In the genomic region with DNA sequence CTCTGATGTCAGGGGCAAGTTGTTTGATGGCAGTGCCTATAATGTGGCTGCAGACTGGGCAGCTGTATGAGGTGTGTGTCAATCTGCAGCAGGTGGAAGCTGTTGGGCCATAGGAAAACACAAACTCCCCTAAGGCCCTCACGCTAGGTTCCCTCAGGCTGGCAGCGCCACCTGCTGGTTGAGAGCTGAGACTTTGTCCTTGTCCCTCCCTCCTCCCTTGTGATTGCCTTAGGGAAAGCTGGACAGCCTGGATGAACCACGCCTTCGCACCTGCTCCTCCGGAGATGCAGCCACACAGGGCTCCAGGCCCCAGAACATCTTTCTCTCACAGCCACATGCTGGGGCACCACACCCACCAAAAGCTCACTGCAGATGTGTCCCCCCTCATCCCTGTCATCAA, we compare ENCODE assay signal across 9 mouse cellular contexts. TPM values are rescaled to one million over a fixed set of nuclear protein-coding genes. Genes with fewer than 3 reads are reported as not detected.
A peak's percentile ranks its signal among the peaks of the same experiment; 100 is the strongest.
DNase-seq lines count a peak whose midpoint lies in the region; ATAC-seq and TF ChIP-seq lines count a peak whose summit lies in the region.
"Had no signal": no experiment of that assay in that cellular context is flagged by ENCODE, and none has a peak within 500 bp of the region (broad histone marks: within the 10 kb centered on the region; RNA-seq: fewer than 3 reads in every experiment).

No protein-coding gene starts in this region.

- intact Hi-C loops in left cerebral cortex, postnatal 25 days (cut with DNase I), result loop anchor here (10.0 kb wide), 1 partner anchor 1244 kb away; a partner anchor contains a TSS

- peaks cover 39% of the 10 kb centered on the region for H3K4me1 ChIP-seq in heart, embryonic 10.5 days
- H3K4me1 ChIP-seq in hindbrain, embryonic 11.5 days (replicated peaks; ENCODE audit: control insufficient read depth, insufficient read depth, low read length), result peaks cover 9% of the 10 kb centered on the region
- peaks cover 15% of the 10 kb centered on the region; the same call in 1 of the 2 replicates for H3K4me1 ChIP-seq in midbrain, postnatal 0 days (ENCODE audit: insufficient read depth, low read length)
- H3K4me1 ChIP-seq in testis, adult 2 months (ENCODE audit: control insufficient read depth, insufficient read depth, low read length), result peaks cover 15% of the 10 kb centered on the region

- no peak for DNase-seq in heart, embryonic 10.5 days (ENCODE audit: low spot score)
- no peak for DNase-seq in heart, adult 9 months (ENCODE audit: low spot score in 2 of 2)
- peak; percentile 81 for DNase-seq in adrenal gland, postnatal 25 days
- peak; percentile 78 for DNase-seq in embryo, embryonic 9.5 days (ENCODE audit: extremely low spot score)
- peak; percentile 95 for DNase-seq in hindbrain, embryonic 11.5 days (ENCODE audit: low spot score)
- peak; percentile 72 to 73 for DNase-seq in left cerebral cortex, postnatal 25 days (ENCODE audit: low spot score in 2 of 2)
- peak; percentile 88 for DNase-seq in midbrain, postnatal 0 days (ENCODE audit: low spot score)

- peak overlapping the region; percentile 10; the same call in 1 of the 2 replicates for H3K27ac ChIP-seq in heart, embryonic 10.5 days
- 0 out of 2 replicates have a peak overlapping the region, but pooled peaks have one; percentile 44 for H3K27ac ChIP-seq in hindbrain, embryonic 11.5 days (ENCODE audit: low read depth, low read length)
- no peak overlapping the region; the same call in 1 of the 2 replicates for H3K27ac ChIP-seq in midbrain, postnatal 0 days (ENCODE audit: low read depth, low read length)
- no peak overlapping the region for H3K27ac ChIP-seq in testis, adult 2 months (ENCODE audit: control insufficient read depth, insufficient read depth, low read depth, low read length)

- TF ChIP-seq POLR2A in testis, adult 2 months (IDR thresholded peaks at IDR 0.05; ENCODE audit: control insufficient read depth, low read depth, low read length), result no peak

- no peak overlapping the region for H3K4me2 ChIP-seq in hindbrain, embryonic 11.5 days (replicated peaks; ENCODE audit: low read depth, low read length)
- H3K4me2 ChIP-seq in midbrain, postnatal 0 days (ENCODE audit: low read depth, low read length, poor library complexity, severe bottlenecking), result no peak overlapping the region

- H3K36me3 ChIP-seq in heart, embryonic 10.5 days, result no peaks in the 10 kb centered on the region
- H3K36me3 ChIP-seq in hindbrain, embryonic 11.5 days (ENCODE audit: control insufficient read depth, insufficient read depth, low read length), result no peaks in the 10 kb centered on the region
- no peaks in the 10 kb centered on the region for H3K36me3 ChIP-seq in midbrain, postnatal 0 days (ENCODE audit: insufficient read depth, low read length)
- no peaks in the 10 kb centered on the region for H3K36me3 ChIP-seq in testis, adult 2 months (ENCODE audit: control insufficient read depth, insufficient read depth, low read length)

- H3K4me3 ChIP-seq in heart, embryonic 10.5 days, result no peak overlapping the region
- no peak overlapping the region for H3K4me3 ChIP-seq in hindbrain, embryonic 11.5 days (ENCODE audit: low read depth, low read length)
- no peak overlapping the region for H3K4me3 ChIP-seq in midbrain, postnatal 0 days (ENCODE audit: low read depth, low read length)
- H3K4me3 ChIP-seq in testis, adult 2 months (ENCODE audit: control insufficient read depth, low read depth, low read length), result no peak overlapping the region

- H3K9ac ChIP-seq in hindbrain, embryonic 11.5 days (ENCODE audit: low read depth, low read length), result no peak overlapping the region
- H3K9ac ChIP-seq in midbrain, postnatal 0 days (replicated peaks; ENCODE audit: low read length, poor library complexity, severe bottlenecking), result peak overlapping the region; percentile 19; the same call in 1 of the 2 replicates

- H3K27me3 ChIP-seq in heart, embryonic 10.5 days (ENCODE audit: insufficient read depth, poor library complexity, severe bottlenecking), result peaks cover 67% of the 10 kb centered on the region
- peaks cover 7% of the 10 kb centered on the region for H3K27me3 ChIP-seq in hindbrain, embryonic 11.5 days (ENCODE audit: control insufficient read depth, insufficient read depth, low read length)
- no peaks in the 10 kb centered on the region for H3K27me3 ChIP-seq in midbrain, postnatal 0 days (ENCODE audit: insufficient read depth, low read length)
- no peaks in the 10 kb centered on the region for H3K27me3 ChIP-seq in testis, adult 2 months (ENCODE audit: control insufficient read depth, insufficient read depth, low read length)

- peak; percentile 91 for TF ChIP-seq CTCF in midbrain, postnatal 0 days (IDR thresholded peaks at IDR 0.05)
- TF ChIP-seq CTCF in testis, adult 2 months (IDR thresholded peaks at IDR 0.05; ENCODE audit: control insufficient read depth, insufficient read depth, insufficient replicate concordance, low read depth, low read length), result peak; percentile 84; the same call in 1 of the 2 replicates

- peak; percentile 15 for ATAC-seq in hindbrain, embryonic 11.5 days (ENCODE audit: low FRiP score)
- ATAC-seq in midbrain, postnatal 0 days (ENCODE audit: low FRiP score), result no peak

- 8% methylated on average over 5 of the region's 5 CpGs for WGBS in heart, embryonic 10.5 days
- 6% methylated on average over 5 of the region's 5 CpGs for WGBS in hindbrain, embryonic 11.5 days
- WGBS in midbrain, postnatal 0 days, result 0% methylated on average over 5 of the region's 5 CpGs

- no peaks in the 10 kb centered on the region for H3K9me3 ChIP-seq in heart, embryonic 10.5 days
- H3K9me3 ChIP-seq in hindbrain, embryonic 11.5 days (ENCODE audit: control insufficient read depth, low read length), result no peaks in the 10 kb centered on the region
- no peaks in the 10 kb centered on the region for H3K9me3 ChIP-seq in midbrain, postnatal 0 days (ENCODE audit: low read length)

RNA-seq across cellular contexts. Expression of a gene that starts 3.5 kb away (rescaled TPM):
- polyA plus RNA-seq in heart, embryonic 10.5 days (2016; fragmentation: Nextera tagmentation; extraction: Ambion mirVana), result 3.7 and 14.0 TPM in 2 replicates
- total RNA-seq in adrenal gland, postnatal 25 days (2021), result 3.0 and 4.3 TPM in 2 replicates
- 146 and 150 TPM in 2 replicates for polyA plus RNA-seq in hindbrain, embryonic 11.5 days (2014; fragmentation: Nextera tagmentation; extraction: Ambion mirVana)
- total RNA-seq in left cerebral cortex, postnatal 25 days (2021), result 100 to 1,000 TPM; 436 to 478 TPM
- 480 and 506 TPM in 2 replicates for total RNA-seq in midbrain, postnatal 0 days (2014; rRNA removed)
- 369 and 404 TPM in 2 replicates for polyA plus RNA-seq in midbrain, postnatal 0 days (2015; fragmentation: Nextera tagmentation; extraction: Ambion mirVana)
- 12.1 and 14.0 TPM in 2 replicates for polyA plus RNA-seq in testis, adult 2 months (2012; rRNA removed)

RNA-seq across cellular contexts. Expression of a gene that starts 19.0 kb away (rescaled TPM):
- polyA plus RNA-seq in heart, embryonic 10.5 days (2016; fragmentation: Nextera tagmentation; extraction: Ambion mirVana), result not detected in 2 replicates
- 0.62 TPM in 1 of 2 replicates, not detected in the other for total RNA-seq in adrenal gland, postnatal 25 days (2021)
- 0.86 and 1.6 TPM in 2 replicates for polyA plus RNA-seq in hindbrain, embryonic 11.5 days (2014; fragmentation: Nextera tagmentation; extraction: Ambion mirVana)
- total RNA-seq in left cerebral cortex, postnatal 25 days (2021), result 100 to 1,000 TPM in 1 of 2 experiments, 10 to 100 TPM in 1; 99.5 to 102 TPM
- 139 and 156 TPM in 2 replicates for total RNA-seq in midbrain, postnatal 0 days (2014; rRNA removed)
- polyA plus RNA-seq in midbrain, postnatal 0 days (2015; fragmentation: Nextera tagmentation; extraction: Ambion mirVana), result 15.4 and 17.9 TPM in 2 replicates
- 7.8 and 9.4 TPM in 2 replicates for polyA plus RNA-seq in testis, adult 2 months (2012; rRNA removed)
- polyA plus RNA-seq: liver, embryonic 16.5 days had no signal

RNA-seq across cellular contexts. Expression of a gene that starts 26.7 kb away (rescaled TPM):
- polyA plus RNA-seq in heart, embryonic 10.5 days (2016; fragmentation: Nextera tagmentation; extraction: Ambion mirVana), result 58.1 and 66.3 TPM in 2 replicates
- total RNA-seq in adrenal gland, postnatal 25 days (2021), result 5.9 and 7.5 TPM in 2 replicates
- polyA plus RNA-seq in hindbrain, embryonic 11.5 days (2014; fragmentation: Nextera tagmentation; extraction: Ambion mirVana), result 76.2 and 78.1 TPM in 2 replicates
- total RNA-seq in left cerebral cortex, postnatal 25 days (2021), result 1 to 10 TPM; 3.5 to 3.9 TPM
- 5.2 and 17.9 TPM in 2 replicates for total RNA-seq in midbrain, postnatal 0 days (2014; rRNA removed)
- polyA plus RNA-seq in midbrain, postnatal 0 days (2015; fragmentation: Nextera tagmentation; extraction: Ambion mirVana), result 10.2 TPM in 2 replicates
- 14.6 and 21.3 TPM in 2 replicates for polyA plus RNA-seq in testis, adult 2 months (2012; rRNA removed)

RNA-seq across cellular contexts. Expression of a gene that starts 27.6 kb away (rescaled TPM):
- polyA plus RNA-seq in heart, embryonic 10.5 days (2016; fragmentation: Nextera tagmentation; extraction: Ambion mirVana), result 0.28 and 0.65 TPM in 2 replicates
- not detected in 2 replicates for total RNA-seq in adrenal gland, postnatal 25 days (2021)
- polyA plus RNA-seq in hindbrain, embryonic 11.5 days (2014; fragmentation: Nextera tagmentation; extraction: Ambion mirVana), result 0.12 TPM in 1 of 2 replicates, not detected in the other
- total RNA-seq in left cerebral cortex, postnatal 25 days (2021), result not detected
- 0.60 and 0.99 TPM in 2 replicates for total RNA-seq in midbrain, postnatal 0 days (2014; rRNA removed)
- 0.11 and 0.23 TPM in 2 replicates for polyA plus RNA-seq in midbrain, postnatal 0 days (2015; fragmentation: Nextera tagmentation; extraction: Ambion mirVana)
- 149 and 170 TPM in 2 replicates for polyA plus RNA-seq in testis, adult 2 months (2012; rRNA removed)
- polyA plus RNA-seq: liver, embryonic 16.5 days had no signal

RNA-seq across cellular contexts. Expression of a gene that starts 47.0 kb away (rescaled TPM):
- 0.20 TPM in 1 of 2 replicates, not detected in the other for polyA plus RNA-seq in heart, embryonic 10.5 days (2016; fragmentation: Nextera tagmentation; extraction: Ambion mirVana)
- total RNA-seq in adrenal gland, postnatal 25 days (2021), result 0.21 TPM in 1 of 2 replicates, not detected in the other
- polyA plus RNA-seq in hindbrain, embryonic 11.5 days (2014; fragmentation: Nextera tagmentation; extraction: Ambion mirVana), result 0.35 and 0.62 TPM in 2 replicates
- under 1 TPM; 0.41 TPM for total RNA-seq in left cerebral cortex, postnatal 25 days (2021)
- 0.94 and 2.1 TPM in 2 replicates for total RNA-seq in midbrain, postnatal 0 days (2014; rRNA removed)
- 0.18 and 0.27 TPM in 2 replicates for polyA plus RNA-seq in midbrain, postnatal 0 days (2015; fragmentation: Nextera tagmentation; extraction: Ambion mirVana)
- polyA plus RNA-seq in testis, adult 2 months (2012; rRNA removed), result 7.2 and 8.0 TPM in 2 replicates

Comparison
In these comparisons a context has a peak if more than half of its experiments do, and no peak if none do; other contexts are left out.
1. DNase-seq: peak in adrenal gland, postnatal 25 days (single experiment), embryo, embryonic 9.5 days (single experiment), hindbrain, embryonic 11.5 days (single experiment), left cerebral cortex, postnatal 25 days (2 of 2) and midbrain, postnatal 0 days (single experiment); none in heart, embryonic 10.5 days (single experiment) and heart, adult 9 months (0 of 2).
2. H3K27ac ChIP-seq: peak in heart, embryonic 10.5 days (single experiment) and hindbrain, embryonic 11.5 days (single experiment); none in midbrain, postnatal 0 days (single experiment) and testis, adult 2 months (single experiment).